Mouse (Mus musculus) neural tube, embryonic 11.5 days (tissue): ENCODE measurements around the gene Uaca. TPM values are rescaled to one million over a fixed set of nuclear protein-coding genes. Genes with fewer than 3 reads are reported as not detected.

ENCODE experiments used
- ATAC-seq: fragments of 200-750 bp; cut with Nextera tagmentation; 2 replicates; pipeline ENCODE4 v1.8.0; 2017; ENCODE audit warnings: moderate number of reproducible peaks, mild to moderate bottlenecking, moderate TSS enrichment, moderate library complexity; ENCODE audit not compliant: insufficient read depth, low FRiP score, low TSS enrichment
- DNase-seq: peaks from one replicate; pipeline ENCODE4 v3.0.0-alpha.2; 2015; ENCODE audit warnings: low spot score
- H3K27ac ChIP-seq: fragments of 300-500 bp; sonication (generic); 2 replicates; pipeline ENCODE4 v1.5.1; 2014; ENCODE audit warnings: low read depth, mild to moderate bottlenecking, low read length
- H3K27me3 ChIP-seq: fragments of 300-500 bp; sonication (generic); 2 replicates; pipeline ENCODE4 v1.6.1; 2014; ENCODE audit warnings: mild to moderate bottlenecking, low read length, mixed read lengths; ENCODE audit not compliant: control insufficient read depth, insufficient read depth
- H3K36me3 ChIP-seq: fragments of 300-500 bp; sonication (generic); 2 replicates; pipeline ENCODE4 v1.6.1; 2014; ENCODE audit warnings: mild to moderate bottlenecking, low read length, moderate library complexity, mixed read lengths; ENCODE audit not compliant: control insufficient read depth, insufficient read depth
- H3K4me1 ChIP-seq: fragments of 300-500 bp; sonication (generic); 2 replicates; pipeline ENCODE4 v1.6.1; 2014; ENCODE audit warnings: low read length, mixed read lengths; ENCODE audit not compliant: control insufficient read depth, insufficient read depth
- H3K4me2 ChIP-seq: fragments of 300-500 bp; sonication (generic); 2 replicates; pipeline ENCODE4 v1.6.1; 2014; ENCODE audit warnings: low read depth, mild to moderate bottlenecking, moderate library complexity
- H3K4me3 ChIP-seq: fragments of 300-500 bp; sonication (generic); 2 replicates; pipeline ENCODE4 v1.5.1; 2014; ENCODE audit warnings: low read depth, low read length
- H3K9ac ChIP-seq: fragments of 300-500 bp; sonication (generic); 2 replicates; pipeline ENCODE4 v1.6.1; 2014; ENCODE audit warnings: mild to moderate bottlenecking, low read length
- H3K9me3 ChIP-seq: fragments of 300-500 bp; sonication (generic); 2 replicates; pipeline ENCODE4 v1.6.1; 2016; ENCODE audit warnings: low read length; ENCODE audit not compliant: control insufficient read depth
- WGBS: fragments of 180-500 bp; shearing (Covaris S2); extraction: QIAGEN DNeasy Blood & Tissue Kit; methylation state at CpG from one replicate; pipeline ENCODE4 v1.1.7; 2014; 5-methylcytosine and 5-hydroxymethylcytosine counted together
- polyA plus RNA-seq: library from polyadenylated mRNA; unstranded; fragments of >200 nt; fragmentation: Nextera tagmentation; extraction: Ambion mirVana; gene quantifications from 2 replicates; pipeline ENCODE4 v1.2.1, GENCODE M21; 2014

Uaca gene
- polyA plus RNA-seq, 1 experiment from 2014 or later, result 21.9 TPM

DNA sequence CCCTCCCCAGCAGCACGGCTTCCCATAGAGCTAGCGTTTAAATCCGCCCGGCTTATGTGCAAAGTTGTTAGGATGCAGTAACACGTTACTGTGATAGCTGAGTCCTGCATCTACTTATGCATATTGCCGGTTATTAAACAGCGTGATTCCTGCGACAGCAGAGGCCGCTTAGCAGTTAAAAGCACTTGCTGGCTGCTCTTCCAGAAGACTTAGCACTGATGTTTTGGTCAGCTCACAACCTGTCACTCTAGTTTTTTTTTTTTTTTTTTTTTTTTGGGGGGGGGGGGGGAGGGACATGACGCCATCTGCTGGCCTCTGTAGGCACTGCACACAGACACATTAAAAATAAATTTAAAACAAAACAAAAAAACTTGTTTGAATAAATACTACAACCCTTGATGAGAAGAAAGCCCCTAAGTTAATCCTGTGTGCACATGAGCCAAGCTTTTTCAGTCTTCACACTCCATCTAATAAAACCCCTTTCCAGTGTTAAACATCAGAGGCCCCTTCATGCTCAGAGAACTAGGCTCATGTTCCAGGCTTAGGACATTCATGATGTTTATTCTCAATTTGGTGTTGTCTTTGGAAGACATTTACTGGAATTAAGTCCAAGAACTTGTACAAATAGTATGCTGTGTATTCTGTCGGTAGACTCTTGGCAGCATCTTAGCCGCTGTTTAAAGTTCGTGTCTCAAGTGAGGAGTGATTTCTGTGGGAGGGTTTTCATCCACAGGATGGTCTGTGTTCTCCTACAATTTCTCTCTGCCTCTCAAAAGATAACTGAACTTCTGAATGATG lies 79.1 kb downstream of the Uaca start:
- DNase-seq (no peak), ATAC-seq (no peak)
- Histone ChIP-seq H3K9ac (no peak overlapping the region), H3K27me3 (no peaks in the 10 kb centered on the region), H3K4me3 (no peak overlapping the region), H3K9me3 (no peaks in the 10 kb centered on the region), H3K36me3 (no peaks in the 10 kb centered on the region), H3K4me1 (no peaks in the 10 kb centered on the region), H3K4me2 (no peak overlapping the region), H3K27ac (no peak overlapping the region)
- 88% methylated on average over 13 of the region's 13 CpGs for WGBS

DNA sequence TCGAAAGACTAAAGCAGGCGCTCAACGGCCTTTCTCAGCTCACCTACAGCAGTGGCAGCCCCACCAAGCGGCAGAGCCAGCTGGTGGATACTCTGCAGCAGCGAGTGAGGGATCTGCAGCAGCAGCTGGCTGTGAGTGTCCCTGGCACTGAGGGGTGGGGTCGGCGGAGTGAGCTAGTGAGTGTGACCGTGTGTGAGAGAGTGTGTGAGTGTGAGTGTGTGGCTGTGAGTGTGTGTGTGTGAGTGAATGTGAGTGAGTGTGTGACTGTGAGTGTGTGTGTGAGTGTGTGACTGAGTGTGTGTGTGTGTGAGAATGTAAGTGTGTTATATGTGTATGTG lies 79.7 kb downstream of the Uaca start:
- no peak overlapping the region for H3K4me3 ChIP-seq
- H3K36me3 ChIP-seq, result no peaks in the 10 kb centered on the region
- H3K4me2 ChIP-seq, result no peak overlapping the region
- no peak overlapping the region for H3K9ac ChIP-seq
- no peaks in the 10 kb centered on the region for H3K9me3 ChIP-seq
- no peak overlapping the region for H3K27ac ChIP-seq
- no peaks in the 10 kb centered on the region for H3K27me3 ChIP-seq
- no peak for DNase-seq
- WGBS, result 91% methylated on average over 8 of the region's 8 CpGs
- ATAC-seq, result no peak
- H3K4me1 ChIP-seq, result no peaks in the 10 kb centered on the region

- Histone ChIP-seq H3K4me3 (no peak overlapping the region), H3K4me2 (no peak overlapping the region), H3K9me3 (no peaks in the 10 kb centered on the region), H3K4me1 (no peaks in the 10 kb centered on the region), H3K27ac (no peak overlapping the region), H3K36me3 (no peaks in the 10 kb centered on the region), H3K9ac (no peak overlapping the region), H3K27me3 (no peaks in the 10 kb centered on the region)
- ATAC-seq (no peak), DNase-seq (no peak)
- WGBS, result 67% methylated on average over 9 of the region's 9 CpGs
Observed at GRCm38 (mm10) chr9:60876085-60876484, 81.7 kb downstream of the Uaca start.

DNA sequence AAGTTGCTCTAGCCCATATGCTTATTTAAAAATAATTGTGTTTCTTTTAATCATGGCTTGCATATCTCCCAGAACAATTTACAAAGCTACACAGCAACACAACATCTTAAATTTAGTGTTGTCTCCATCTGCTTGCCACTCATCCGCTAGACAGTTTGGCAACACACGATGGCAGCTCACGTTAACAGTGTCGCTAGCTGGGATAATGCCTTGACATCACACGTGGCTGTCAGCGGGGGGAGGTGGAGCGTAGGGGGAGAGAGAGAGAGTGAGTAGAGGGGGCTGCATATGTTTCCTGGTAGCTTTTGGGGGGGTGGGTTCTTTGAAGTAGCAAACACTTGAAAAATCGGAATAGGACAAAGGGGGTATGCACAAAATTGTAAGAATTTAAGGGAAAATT lies 82.2 kb downstream of the Uaca start:
- ATAC-seq (no peak), DNase-seq (no peak)
- WGBS, result 63% methylated on average over 8 of the region's 8 CpGs
- H3K4me2 ChIP-seq, result no peak overlapping the region
- H3K4me3 ChIP-seq, result no peak overlapping the region
- no peaks in the 10 kb centered on the region for H3K36me3 ChIP-seq
- H3K4me1 ChIP-seq, result no peaks in the 10 kb centered on the region
- no peaks in the 10 kb centered on the region for H3K9me3 ChIP-seq
- no peak overlapping the region for H3K27ac ChIP-seq
- H3K27me3 ChIP-seq, result no peaks in the 10 kb centered on the region
- no peak overlapping the region for H3K9ac ChIP-seq

DNA sequence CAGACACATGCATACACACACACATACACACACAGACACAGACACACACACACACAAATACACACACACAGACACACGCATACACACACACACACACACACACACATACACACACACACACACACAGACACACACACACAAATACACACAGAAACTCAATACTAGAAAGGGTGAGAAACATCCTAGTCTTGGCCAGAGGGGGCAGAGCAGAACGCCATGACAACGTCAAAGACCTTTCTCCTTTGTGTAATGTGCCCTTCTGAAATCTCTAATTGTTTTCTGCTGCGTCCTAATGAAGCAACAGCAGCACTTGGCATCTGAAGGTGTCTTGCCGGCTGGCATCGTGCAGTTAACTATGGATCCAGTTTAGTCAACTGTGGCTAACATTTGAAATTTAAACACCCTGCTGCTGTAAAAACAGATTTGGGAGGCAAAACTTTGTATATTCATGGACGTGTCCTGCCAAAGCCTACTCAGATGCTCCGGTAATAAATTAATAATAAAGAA lies 83.8 kb downstream of the Uaca start:
- no peak for DNase-seq

DNA sequence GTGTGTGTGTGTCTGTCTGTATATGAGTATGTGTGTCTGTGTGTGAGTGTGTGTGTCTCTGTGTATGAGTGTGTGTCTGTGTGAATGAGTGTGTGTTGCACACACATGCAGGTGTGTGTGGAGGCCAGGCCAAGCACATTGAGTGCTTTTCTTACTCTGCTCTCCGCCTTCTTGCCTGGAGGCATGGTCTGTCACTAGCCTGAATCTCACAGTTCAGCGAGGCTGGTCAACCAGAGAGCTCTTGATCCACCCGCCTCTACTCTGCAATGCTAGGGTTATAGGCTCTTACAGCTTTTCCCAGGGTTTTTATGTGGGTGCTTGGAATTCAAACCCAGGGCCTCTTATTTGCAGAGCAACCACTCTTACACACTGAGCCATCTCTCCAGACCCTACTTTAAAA lies 84.3 kb downstream of the Uaca start:
- no peak for DNase-seq
- no peak for ATAC-seq

More for the DNA sequence above, 83.8 kb downstream of the Uaca start:
- WGBS, result 82% methylated on average over 8 of the region's 8 CpGs
- no peak overlapping the region for H3K4me3 ChIP-seq
- H3K4me1 ChIP-seq, result no peaks in the 10 kb centered on the region
- H3K9me3 ChIP-seq, result no peaks in the 10 kb centered on the region
- no peak overlapping the region for H3K27ac ChIP-seq
- H3K27me3 ChIP-seq, result no peaks in the 10 kb centered on the region
- no peaks in the 10 kb centered on the region for H3K36me3 ChIP-seq
- no peak overlapping the region for H3K9ac ChIP-seq
- H3K4me2 ChIP-seq, result no peak overlapping the region
- ATAC-seq, result no peak

DNA sequence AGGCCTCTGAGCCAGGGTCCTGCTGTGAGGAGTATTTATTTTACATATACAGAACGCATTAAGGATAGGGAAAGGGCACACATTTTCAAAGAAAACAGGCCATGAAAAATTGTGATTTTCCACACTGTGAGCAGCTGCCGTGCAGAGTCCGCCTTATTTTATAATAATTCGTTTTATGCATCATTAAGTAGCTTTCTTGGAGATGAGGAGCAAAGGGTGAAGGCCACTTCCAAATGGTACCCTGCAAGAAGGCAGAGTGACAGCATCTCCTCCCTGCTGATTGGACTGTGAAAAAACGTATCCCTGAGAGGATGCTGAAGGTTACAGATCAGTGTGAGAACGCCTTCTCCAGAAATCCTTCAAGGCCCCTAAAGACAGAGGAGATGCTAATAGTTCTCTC lies 90.8 kb downstream of the Uaca start:
- H3K9me3 ChIP-seq, result no peaks in the 10 kb centered on the region
- H3K4me2 ChIP-seq, result no peak overlapping the region
- DNase-seq, result no peak
- H3K4me3 ChIP-seq, result no peak overlapping the region
- H3K27ac ChIP-seq, result no peak overlapping the region
- no peaks in the 10 kb centered on the region for H3K36me3 ChIP-seq
- no peak overlapping the region for H3K9ac ChIP-seq
- no peaks in the 10 kb centered on the region for H3K27me3 ChIP-seq
- 0 out of 2 replicates have a peak, but pooled peaks cover 5% of the 10 kb centered on the region for H3K4me1 ChIP-seq
- WGBS, result 30% methylated on average over 6 of the region's 6 CpGs
- ATAC-seq, result no peak; the same call in 1 of the 2 replicates

More for the DNA sequence above, 84.3 kb downstream of the Uaca start:
- H3K36me3 ChIP-seq, result no peaks in the 10 kb centered on the region
- H3K27ac ChIP-seq, result no peak overlapping the region
- no peaks in the 10 kb centered on the region for H3K9me3 ChIP-seq
- H3K4me2 ChIP-seq, result no peak overlapping the region
- no peaks in the 10 kb centered on the region for H3K4me1 ChIP-seq
- no peak overlapping the region for H3K9ac ChIP-seq
- H3K4me3 ChIP-seq, result no peak overlapping the region
- 83% methylated on average over 3 of the region's 3 CpGs for WGBS
- H3K27me3 ChIP-seq, result no peaks in the 10 kb centered on the region

DNA sequence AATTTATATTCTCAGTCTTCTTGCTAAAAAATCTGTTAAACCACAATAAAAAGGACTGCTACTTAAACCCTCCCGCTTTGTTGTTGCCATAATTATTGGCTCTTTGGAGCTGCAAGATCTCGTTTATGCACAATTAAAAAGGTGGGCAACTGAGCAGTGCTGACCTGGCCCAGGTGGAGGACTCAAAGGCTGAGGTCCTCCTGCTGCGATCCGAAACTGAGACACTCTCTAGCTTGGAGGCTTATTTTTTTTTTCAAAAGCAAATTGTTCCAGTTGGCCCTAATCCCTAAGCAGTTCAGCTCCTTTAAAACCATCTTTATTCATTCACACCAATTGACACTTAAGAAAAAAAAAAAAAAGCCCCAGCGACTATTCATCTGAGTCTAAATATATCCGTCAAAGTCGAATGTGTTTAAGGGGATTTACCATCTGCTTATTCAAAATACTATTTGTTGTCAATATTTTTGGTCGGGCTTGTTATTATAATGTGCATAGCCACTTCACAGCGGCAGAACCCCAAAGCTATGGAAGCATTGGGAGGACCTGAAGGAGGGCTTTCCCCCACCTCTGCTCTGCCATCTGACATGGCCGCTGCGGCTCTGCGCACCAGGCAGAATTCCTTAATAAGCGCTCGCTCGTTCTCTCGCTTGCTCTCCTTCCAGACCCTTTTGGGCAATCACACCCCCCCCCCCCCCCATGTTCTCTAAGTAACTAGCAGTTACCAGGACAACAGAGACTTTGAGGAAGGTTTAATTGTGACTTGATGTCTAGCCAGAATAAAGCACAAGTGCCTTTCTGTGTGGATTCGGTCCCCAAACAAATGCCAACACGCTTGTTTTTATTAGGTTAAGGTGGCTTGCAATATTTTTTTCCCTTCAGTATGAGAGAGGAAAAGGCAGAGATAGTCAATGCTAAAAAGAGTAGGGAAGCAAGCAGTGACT lies 92.4 kb downstream of the Uaca start:
- Histone ChIP-seq H3K4me1 (0 out of 2 replicates have a peak, but pooled peaks cover 5% of the 10 kb centered on the region), H3K27ac (0 out of 2 replicates have a peak overlapping the region, but pooled peaks have one; percentile 35), H3K27me3 (no peaks in the 10 kb centered on the region), H3K9ac (no peak overlapping the region), H3K4me2 (no peak overlapping the region), H3K4me3 (no peak overlapping the region), H3K36me3 (no peaks in the 10 kb centered on the region), H3K9me3 (no peaks in the 10 kb centered on the region)
- WGBS, result 63% methylated on average over 18 of the region's 18 CpGs
- ATAC-seq (no peak), DNase-seq (no peak)
